Mouse (Mus musculus) heart, adult 9 months (tissue): Measurements from ENCODE around the gene Cebpe.

Source experiments
- DNase-seq, 2 experiments: peaks; one replicate each; pipeline ENCODE4 v3.0.0; 2022; ENCODE audit warnings: low spot score in 2 of 2

The Cebpe gene

GRCm38 (mm10) chr14:54721711-54722110, 9.7 kb upstream of the Cebpe start:
- no peak for DNase-seq

- DNase-seq = peak in 1 of 2 experiments; percentile 19
Observed at GRCm38 (mm10) chr14:54720654-54721350, 8.8 kb upstream of the Cebpe start.

- DNase-seq = no peak
Observed at GRCm38 (mm10) chr14:54720041-54720440, 8.1 kb upstream of the Cebpe start.

GRCm38 (mm10) chr14:54715402-54715801, 3.4 kb upstream of the Cebpe start:
- no peak for DNase-seq

GRCm38 (mm10) chr14:54714617-54715081, 2.7 kb upstream of the Cebpe start:
- no peak for DNase-seq

GRCm38 (mm10) chr14:54714121-54714520, 2.1 kb upstream of the Cebpe start:
- peak; percentile 52 to 74 for DNase-seq

- peak in 1 of 2 experiments; percentile 13 for DNase-seq
Observed at GRCm38 (mm10) chr14:54712861-54713260, 887 bp upstream of the Cebpe start.

GRCm38 (mm10) chr14:54709054-54709453, 2.9 kb downstream of the Cebpe start:
- DNase-seq = no peak

- DNase-seq = no peak
Observed at GRCm38 (mm10) chr14:54706589-54707320, 5.2 kb downstream of the Cebpe start.

GRCm38 (mm10) chr14:54705844-54706243, 6.1 kb downstream of the Cebpe start:
- no peak for DNase-seq

- no peak for DNase-seq
Observed at GRCm38 (mm10) chr14:54703207-54703606, 8.8 kb downstream of the Cebpe start.

GRCm38 (mm10) chr14:54701298-54701697, 10.7 kb downstream of the Cebpe start:
- peak; percentile 51 to 64 for DNase-seq

- no peak for DNase-seq
Observed at GRCm38 (mm10) chr14:54699586-54699985, 12.4 kb downstream of the Cebpe start.

GRCm38 (mm10) chr14:54698733-54699132, 13.2 kb downstream of the Cebpe start, which contains the start of gene Gm29776:
Gm29776 (minus strand) TSS chr14:54698833.
- DNase-seq = no peak

GRCm38 (mm10) chr14:54696752-54697151, 15.2 kb downstream of the Cebpe start:
- no peak for DNase-seq

GRCm38 (mm10) chr14:54695042-54695441, 16.9 kb downstream of the Cebpe start:
- no peak for DNase-seq

- DNase-seq = no peak
Observed at GRCm38 (mm10) chr14:54687251-54687650, 24.7 kb downstream of the Cebpe start.

- DNase-seq = peak; percentile 100
Observed at GRCm38 (mm10) chr14:54686522-54687143, 25.3 kb downstream of the Cebpe start, which contains the start of gene Acin1. Acin1 (minus strand) TSS chr14:54686931.

GRCm38 (mm10) chr14:54686063-54686521, 25.9 kb downstream of the Cebpe start, which contains the start of gene 1700123O20Rik:
1700123O20Rik (plus strand) TSS chr14:54686216.
- DNase-seq = peak in 1 of 2 experiments; percentile 84

- DNase-seq = no peak
Observed at GRCm38 (mm10) chr14:54685471-54685870, 26.5 kb downstream of the Cebpe start.

- DNase-seq = no peak
Observed at GRCm38 (mm10) chr14:54682396-54682795, 29.6 kb downstream of the Cebpe start.

- no peak for DNase-seq
Observed at GRCm38 (mm10) chr14:54678657-54679304, 33.2 kb downstream of the Cebpe start.
